14 mouse cellular contexts compared by ENCODE assay signal in genomic region chr5:151086425-151087202, GRCm38 (mm10).
DNase-seq lines count a peak whose midpoint lies in the region; ATAC-seq and TF ChIP-seq lines count a peak whose summit lies in the region.
"Had no signal": no experiment of that assay in that cellular context is flagged by ENCODE, and none has a peak within 500 bp of the region (broad histone marks: within the 10 kb centered on the region; RNA-seq: fewer than 3 reads in every experiment).

No protein-coding gene starts in this region.

- H3K27ac ChIP-seq in limb, embryonic 15.5 days: no peak overlapping the region
- H3K27ac ChIP-seq in embryonic facial prominence, embryonic 10.5 days (replicated peaks): no peak overlapping the region
- no peak overlapping the region for H3K27ac ChIP-seq in hindbrain, embryonic 11.5 days (ENCODE audit: low read depth, low read length)
- H3K27ac ChIP-seq: hindbrain, embryonic 14.5 days; midbrain, embryonic 12.5 days had no signal

- in situ Hi-C loops in Patski (cut with MboI; ENCODE audit: low pct_unique_long_range_greater_than_20kb): no loop called here

- TF ChIP-seq CTCF in Patski (IDR thresholded peaks at IDR 0.05): no peak

- H3K4me3 ChIP-seq in limb, embryonic 15.5 days: no peak overlapping the region
- H3K4me3 ChIP-seq in embryonic facial prominence, embryonic 10.5 days: no peak overlapping the region
- H3K4me3 ChIP-seq in hindbrain, embryonic 11.5 days (ENCODE audit: low read depth, low read length): no peak overlapping the region
- H3K4me3 ChIP-seq: midbrain, embryonic 12.5 days had no signal

- ATAC-seq in Patski: peak; percentile 39
- 0 out of 2 replicates have a peak, but pooled peaks have one; percentile 76 for ATAC-seq in limb, embryonic 15.5 days (ENCODE audit: insufficient number of reproducible peaks, low FRiP score, low TSS enrichment, low read depth)
- no peak for ATAC-seq in hindbrain, embryonic 11.5 days (ENCODE audit: low FRiP score)

- H3K27me3 ChIP-seq in Patski: no peaks in the 10 kb centered on the region
- H3K27me3 ChIP-seq in limb, embryonic 15.5 days: no peaks in the 10 kb centered on the region
- H3K27me3 ChIP-seq in embryonic facial prominence, embryonic 10.5 days (replicated peaks; ENCODE audit: low read depth, poor library complexity, severe bottlenecking): no peaks in the 10 kb centered on the region
- no peaks in the 10 kb centered on the region for H3K27me3 ChIP-seq in hindbrain, embryonic 11.5 days (ENCODE audit: control insufficient read depth, insufficient read depth, low read length)
- H3K27me3 ChIP-seq: midbrain, embryonic 12.5 days had no signal

- H3K4me1 ChIP-seq in limb, embryonic 15.5 days: peaks cover 18% of the 10 kb centered on the region
- peaks cover 22% of the 10 kb centered on the region for H3K4me1 ChIP-seq in embryonic facial prominence, embryonic 10.5 days
- H3K4me1 ChIP-seq in hindbrain, embryonic 11.5 days (replicated peaks; ENCODE audit: control insufficient read depth, insufficient read depth, low read length): no peaks in the 10 kb centered on the region
- H3K4me1 ChIP-seq: midbrain, embryonic 12.5 days had no signal

- no peaks in the 10 kb centered on the region for H3K9me3 ChIP-seq in limb, embryonic 15.5 days
- no peaks in the 10 kb centered on the region for H3K9me3 ChIP-seq in embryonic facial prominence, embryonic 10.5 days
- H3K9me3 ChIP-seq in hindbrain, embryonic 11.5 days (ENCODE audit: control insufficient read depth, low read length): no peaks in the 10 kb centered on the region
- H3K9me3 ChIP-seq: midbrain, embryonic 12.5 days had no signal

- peak; percentile 42 to 50 for DNase-seq in heart, adult 18-20 months
- DNase-seq in heart, postnatal 4 days: no peak
- no peak for DNase-seq in Patski (ENCODE audit: low read depth, low spot score)
- DNase-seq in kidney, adult 18-20 months: peak; percentile 18
- DNase-seq in spleen, postnatal 36 days (ENCODE audit: low spot score in 2 of 2): no peak
- no peak for DNase-seq in embryonic facial prominence, embryonic 10.5 days (ENCODE audit: low spot score)
- DNase-seq in hindbrain, embryonic 11.5 days (ENCODE audit: low spot score): no peak
- DNase-seq: B cell, adult 2 months; cerebellum, adult 9-10 months; lung, postnatal 14 days had no signal

- H3K36me3 ChIP-seq in limb, embryonic 15.5 days: no peaks in the 10 kb centered on the region
- no peaks in the 10 kb centered on the region for H3K36me3 ChIP-seq in embryonic facial prominence, embryonic 10.5 days (replicated peaks)
- no peaks in the 10 kb centered on the region for H3K36me3 ChIP-seq in hindbrain, embryonic 11.5 days (ENCODE audit: control insufficient read depth, insufficient read depth, low read length)
- H3K36me3 ChIP-seq: G1E; midbrain, embryonic 12.5 days had no signal

- H3K9ac ChIP-seq in limb, embryonic 15.5 days: no peak overlapping the region
- no peak overlapping the region for H3K9ac ChIP-seq in hindbrain, embryonic 11.5 days (ENCODE audit: low read depth, low read length)
- H3K9ac ChIP-seq: hindbrain, embryonic 14.5 days; midbrain, embryonic 12.5 days had no signal

- CTCF ChIA-PET in Patski (lab: Charles Lee): no interaction called here

- no peak overlapping the region for H3K4me2 ChIP-seq in limb, embryonic 15.5 days
- H3K4me2 ChIP-seq in hindbrain, embryonic 11.5 days (replicated peaks; ENCODE audit: low read depth, low read length): no peak overlapping the region
- H3K4me2 ChIP-seq: hindbrain, embryonic 14.5 days; midbrain, embryonic 12.5 days had no signal

- POLR2A ChIA-PET in Patski (lab: Charles Lee): interaction anchor here (0.7 to 1.0 kb wide), 2 partner anchors 25 to 28 kb away, joined by 3 to 4 read pairs; no protein-coding TSS in a partner anchor

- WGBS in limb, embryonic 15.5 days: 61% methylated on average over 9 of the region's 9 CpGs
- WGBS in embryonic facial prominence, embryonic 10.5 days: 68% methylated on average over 9 of the region's 9 CpGs
- 69% methylated on average over 9 of the region's 9 CpGs for WGBS in hindbrain, embryonic 11.5 days

Comparison
In these comparisons a context has a peak if more than half of its experiments do, and no peak if none do; other contexts are left out.
1. DNase-seq: peak in heart, adult 18-20 months (2 of 2) and kidney, adult 18-20 months (single experiment); none in heart, postnatal 4 days (single experiment), Patski (single experiment), spleen, postnatal 36 days (0 of 2), embryonic facial prominence, embryonic 10.5 days (single experiment) and hindbrain, embryonic 11.5 days (single experiment).